Mouse (Mus musculus): ENCODE data around the gene Slc25a5.

Slc25a5 gene

DNA sequence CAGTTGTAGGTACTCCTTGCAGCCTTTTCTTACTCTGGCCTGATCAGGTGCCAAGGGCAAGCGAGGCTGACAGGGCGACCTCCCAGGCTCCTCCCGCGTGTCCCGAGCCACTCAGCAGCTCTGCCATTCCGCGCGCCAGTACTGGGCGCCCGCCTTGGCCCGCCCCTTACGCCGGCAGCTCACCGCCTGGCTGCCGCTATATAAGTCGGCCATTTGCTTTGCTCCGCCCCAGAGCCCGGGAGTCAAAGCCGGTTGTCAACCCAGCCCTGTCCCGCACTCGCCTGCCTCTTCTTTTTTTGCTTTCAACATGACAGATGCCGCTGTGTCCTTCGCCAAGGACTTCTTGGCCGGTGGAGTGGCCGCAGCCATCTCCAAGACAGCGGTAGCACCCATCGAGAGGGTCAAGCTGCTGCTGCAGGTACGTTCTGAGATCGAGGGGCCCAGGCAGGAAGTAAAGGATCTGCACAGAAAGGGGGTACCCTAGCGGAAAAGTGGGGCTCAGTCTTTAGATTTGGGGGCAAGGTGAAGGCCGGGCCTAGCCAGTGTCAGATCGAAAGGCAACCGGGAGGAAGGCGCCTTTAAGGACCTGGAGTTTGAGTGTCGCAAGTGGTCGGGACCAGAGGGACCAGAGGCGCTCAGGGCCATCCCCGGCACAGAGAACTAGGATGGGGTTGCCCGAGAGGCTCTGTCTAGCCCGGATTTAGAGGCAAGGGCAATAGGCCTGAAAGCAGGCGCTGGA is at the start of gene Slc25a5:
Slc25a5 (plus strand) TSS at position 228 of the 739 bp plus-strand sequence.
- peak; percentile 86 to 87 for DNase-seq

DNA sequence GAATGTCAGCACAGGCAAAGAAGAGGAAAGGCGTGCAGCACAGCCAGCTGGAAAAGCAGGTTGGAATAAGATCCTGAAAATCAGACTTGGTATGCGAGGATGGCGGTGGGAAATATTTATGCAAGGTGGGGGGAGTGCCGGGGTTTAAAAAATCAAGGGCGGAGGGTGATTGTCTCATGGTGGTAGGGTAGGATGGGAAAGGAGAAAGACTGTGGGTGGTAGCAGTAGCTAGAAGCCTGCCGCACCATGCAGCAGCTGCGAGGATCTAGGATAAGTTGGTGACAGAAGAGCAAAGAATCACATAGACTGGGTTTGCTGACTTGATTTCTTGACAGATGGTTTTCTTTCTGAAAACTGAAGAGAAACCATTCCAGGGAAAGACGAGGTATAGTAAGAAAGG is 48.7 kb upstream of the Slc25a5 start:
- DNase-seq = no peak

- DNase-seq = peak in 1 of 2 experiments; percentile 12
Measured at GRCm38 (mm10) chrX:36748573-36748972, 46.9 kb upstream of the Slc25a5 start.

DNA sequence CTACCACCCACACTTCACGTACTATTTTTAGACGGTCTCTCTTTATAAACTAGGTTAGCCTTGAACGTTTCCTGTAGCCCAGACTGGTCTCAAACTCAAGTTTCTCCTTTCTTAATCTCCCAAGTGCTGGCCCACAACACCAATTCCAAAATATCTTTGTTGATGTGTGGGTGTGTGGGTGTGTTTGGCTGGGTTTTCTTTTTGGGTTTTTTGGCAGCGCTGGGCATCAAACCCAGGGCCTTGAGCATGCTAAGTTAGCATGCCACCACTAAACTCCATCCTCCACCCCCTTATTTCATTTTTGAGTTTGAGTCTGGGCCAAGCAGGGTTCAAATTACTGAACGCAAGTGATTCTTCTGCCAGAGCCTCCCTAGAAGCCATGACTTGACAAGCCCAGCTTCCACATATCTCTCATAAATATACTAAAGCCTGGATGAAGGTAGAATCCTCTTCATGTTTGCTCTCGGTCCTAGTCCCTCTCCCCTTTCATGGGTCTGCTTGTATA is 46.1 kb upstream of the Slc25a5 start:
- no peak for DNase-seq

GRCm38 (mm10) chrX:36750591-36750990 is 44.9 kb upstream of the Slc25a5 start:
- DNase-seq = no peak

GRCm38 (mm10) chrX:36752586-36752985 is 42.9 kb upstream of the Slc25a5 start:
- no peak for DNase-seq

DNA sequence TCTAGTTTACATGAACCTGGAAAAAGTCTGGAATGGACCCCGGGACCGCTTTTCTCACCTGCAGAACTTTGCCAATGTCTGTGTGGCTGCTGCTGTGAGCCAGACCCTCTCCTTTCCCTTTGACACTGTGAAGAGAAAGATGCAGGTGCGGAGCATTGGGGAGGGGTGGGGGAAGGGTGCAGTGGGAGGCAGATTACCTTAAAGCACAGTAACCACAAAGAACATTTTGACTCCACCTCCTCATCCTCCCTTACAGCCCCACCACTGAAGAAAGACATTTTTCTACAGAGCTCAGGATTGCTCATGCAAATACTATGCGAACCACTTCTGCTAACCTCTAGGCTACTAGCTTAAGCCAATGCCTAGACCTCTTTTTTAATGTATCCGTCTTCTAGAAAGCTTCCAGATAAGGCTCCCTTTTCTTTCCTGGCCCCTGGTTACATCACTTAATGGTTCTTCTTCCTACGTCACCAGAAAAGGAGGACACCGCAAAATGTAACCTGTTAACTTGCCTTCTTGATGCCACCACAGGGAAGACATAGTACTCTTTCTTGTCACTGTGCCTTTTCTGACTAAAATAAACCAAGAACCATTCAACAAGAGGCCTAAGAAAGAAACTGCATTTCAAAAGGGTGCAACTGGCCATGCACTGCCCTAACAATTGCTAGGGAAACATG is 37.5 kb upstream of the Slc25a5 start:
- no peak for DNase-seq

- DNase-seq = no peak
Measured at GRCm38 (mm10) chrX:36758566-36758965, 36.9 kb upstream of the Slc25a5 start.

DNA sequence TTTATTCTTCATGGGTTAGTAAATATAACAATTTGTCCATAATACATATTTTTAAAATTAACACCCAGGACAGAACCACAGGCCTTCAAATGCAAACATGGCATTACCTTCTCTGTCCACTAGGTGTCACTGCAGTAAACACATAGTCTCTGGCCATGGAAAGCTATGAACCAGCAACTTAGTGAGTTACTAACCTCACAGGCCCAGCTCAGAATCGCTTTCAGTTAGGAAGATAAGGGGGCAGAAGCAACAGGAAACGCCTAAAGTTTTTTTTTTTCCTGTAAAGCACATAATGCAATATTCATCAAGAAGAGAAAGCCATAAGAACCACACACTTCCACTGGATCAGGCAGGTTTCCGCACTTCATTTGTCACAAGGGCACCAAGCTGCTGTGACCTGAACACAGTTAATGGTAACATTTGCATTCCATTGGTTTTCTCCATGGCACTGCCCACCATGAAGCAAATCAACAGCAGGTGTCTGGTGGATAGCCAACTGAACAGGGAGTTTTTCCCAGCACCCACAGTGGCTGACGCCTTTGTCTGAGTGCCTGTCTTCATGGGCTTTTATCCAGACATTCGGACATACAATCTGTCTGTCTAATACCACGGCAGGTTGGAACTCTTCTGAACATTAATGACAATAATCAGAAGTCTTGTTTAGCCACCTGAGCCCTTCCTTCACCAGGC is 34.4 kb upstream of the Slc25a5 start:
- peak; percentile 71 to 74 for DNase-seq

DNA sequence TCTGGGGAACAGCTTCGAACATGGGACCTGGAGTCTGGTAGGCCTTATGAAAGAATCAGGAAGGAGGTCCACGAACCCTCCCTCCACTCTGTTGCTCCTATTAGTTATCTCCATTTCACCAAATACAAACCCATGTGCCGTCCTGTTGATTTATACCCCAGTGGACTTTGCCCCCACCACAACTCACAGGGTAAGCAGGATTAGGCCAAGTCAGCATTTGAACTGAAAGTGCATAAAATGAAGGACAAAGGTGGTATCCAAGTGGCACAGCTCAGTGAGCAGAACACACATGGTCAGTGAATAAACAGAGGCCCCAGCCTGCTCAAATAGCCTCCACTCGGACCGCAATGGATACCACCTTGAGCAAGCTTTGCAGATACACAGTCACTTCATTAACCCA is 33.2 kb upstream of the Slc25a5 start:
- no peak for DNase-seq

DNA sequence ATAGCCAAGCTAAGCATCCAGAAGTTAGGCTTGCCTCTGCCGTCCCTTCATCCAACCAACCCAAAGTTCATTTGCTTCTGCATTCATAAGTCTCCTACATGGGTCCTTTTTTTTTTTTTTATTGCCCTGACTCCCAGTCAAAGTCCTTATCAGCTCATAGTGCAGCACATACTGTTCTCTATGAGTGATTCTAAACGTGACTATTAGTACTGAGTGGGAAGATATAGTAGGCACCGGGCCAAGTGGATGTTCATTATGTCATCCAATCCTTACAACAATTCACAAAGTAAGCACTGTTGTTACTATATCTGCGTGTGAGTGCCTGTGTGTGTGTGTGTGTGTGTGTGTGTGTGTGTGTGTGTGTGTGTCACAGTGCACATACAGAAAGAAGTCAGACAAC is 32.6 kb upstream of the Slc25a5 start:
- no peak for DNase-seq

- no peak for DNase-seq
Measured at GRCm38 (mm10) chrX:36763298-36763933, 32.0 kb upstream of the Slc25a5 start.

- DNase-seq = no peak
Measured at GRCm38 (mm10) chrX:36763934-36764317, 31.5 kb upstream of the Slc25a5 start.

DNA sequence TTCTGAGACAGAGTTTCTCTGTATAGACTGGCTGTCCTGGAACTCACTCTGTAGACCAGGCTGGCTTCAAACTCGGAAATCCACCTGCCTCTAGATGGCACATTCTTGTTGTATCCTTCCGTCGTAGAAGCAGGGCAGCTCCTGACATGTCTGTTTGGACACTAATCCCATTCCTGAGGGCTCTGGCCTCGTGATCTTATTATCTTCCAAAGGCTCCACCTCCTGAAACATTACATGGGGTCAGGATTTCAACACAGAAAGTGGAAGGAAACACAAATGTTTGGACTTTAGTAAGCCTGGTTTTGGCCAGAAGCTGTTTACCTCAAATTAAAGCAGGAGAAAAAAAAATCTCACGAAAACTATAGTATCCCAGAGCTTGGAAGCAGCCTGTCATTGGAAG is 28.1 kb upstream of the Slc25a5 start:
- no peak for DNase-seq

DNA sequence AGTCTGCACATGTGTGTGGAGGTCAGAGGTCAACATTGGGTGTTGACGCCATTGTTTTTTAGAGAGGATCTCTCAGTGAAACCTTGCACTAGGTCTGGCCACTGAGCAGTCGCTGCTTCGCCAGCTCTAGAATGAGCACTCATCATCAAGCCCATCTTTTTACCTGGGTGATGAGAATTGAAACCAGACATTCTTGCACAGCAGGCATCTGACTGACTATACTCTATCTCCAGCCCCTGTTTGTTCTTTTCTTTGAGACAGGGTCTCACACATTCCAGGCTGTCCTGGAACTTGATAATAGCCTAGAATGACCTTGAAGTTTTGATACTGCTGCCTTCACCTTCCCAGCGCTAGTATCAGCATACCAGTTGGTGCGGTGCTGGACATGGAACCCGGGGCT is 22.9 kb upstream of the Slc25a5 start:
- DNase-seq = no peak

GRCm38 (mm10) chrX:36775520-36775919 is 19.9 kb upstream of the Slc25a5 start:
- no peak for DNase-seq

DNA sequence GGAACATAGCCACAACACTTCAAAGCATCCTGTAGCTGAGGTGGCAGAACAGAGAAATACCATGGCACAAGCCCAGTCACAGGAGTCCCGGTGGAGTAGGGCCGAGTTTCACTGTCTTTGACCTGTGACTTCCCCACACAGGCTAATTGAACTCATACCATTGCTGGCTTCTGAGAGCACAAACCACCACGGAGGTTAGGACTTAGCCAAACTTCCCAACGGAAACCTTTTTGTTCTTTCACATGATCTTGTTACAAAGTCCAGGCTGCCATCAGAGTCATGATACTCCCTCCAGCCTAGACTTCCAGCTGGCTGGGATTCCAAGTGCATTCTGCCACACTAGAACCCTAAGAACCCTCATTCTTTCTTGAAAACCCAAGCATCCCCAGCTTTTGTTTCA is 17.8 kb upstream of the Slc25a5 start:
- no peak for DNase-seq

- no peak for DNase-seq
Measured at GRCm38 (mm10) chrX:36789360-36789759, 6.1 kb upstream of the Slc25a5 start.

- peak in 1 of 2 experiments; percentile 16 for DNase-seq
Measured at GRCm38 (mm10) chrX:36794571-36794970, 880 bp upstream of the Slc25a5 start.

DNA sequence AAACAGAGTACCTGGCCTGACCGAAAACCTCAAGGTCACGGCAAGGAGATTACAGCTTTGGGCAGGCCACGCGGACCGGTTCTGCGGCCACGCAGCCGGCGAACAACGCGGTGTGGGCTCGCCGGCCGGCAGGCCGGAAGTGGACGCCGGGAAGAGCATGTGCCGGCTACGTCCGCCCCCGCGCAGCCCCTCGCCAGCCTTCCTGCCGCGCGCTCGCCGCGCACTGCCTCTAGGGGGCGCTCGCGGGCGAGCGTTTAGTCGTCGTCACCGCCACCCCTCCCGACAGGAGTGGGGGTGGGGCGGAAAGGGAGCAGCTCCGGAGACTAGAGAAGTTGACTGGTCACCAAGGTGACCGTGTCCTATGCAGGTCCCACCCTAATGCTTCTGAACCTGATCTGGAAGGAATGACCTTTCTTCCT is 721 bp downstream of the Slc25a5 start:
- peak; percentile 89 to 92 for DNase-seq

DNA sequence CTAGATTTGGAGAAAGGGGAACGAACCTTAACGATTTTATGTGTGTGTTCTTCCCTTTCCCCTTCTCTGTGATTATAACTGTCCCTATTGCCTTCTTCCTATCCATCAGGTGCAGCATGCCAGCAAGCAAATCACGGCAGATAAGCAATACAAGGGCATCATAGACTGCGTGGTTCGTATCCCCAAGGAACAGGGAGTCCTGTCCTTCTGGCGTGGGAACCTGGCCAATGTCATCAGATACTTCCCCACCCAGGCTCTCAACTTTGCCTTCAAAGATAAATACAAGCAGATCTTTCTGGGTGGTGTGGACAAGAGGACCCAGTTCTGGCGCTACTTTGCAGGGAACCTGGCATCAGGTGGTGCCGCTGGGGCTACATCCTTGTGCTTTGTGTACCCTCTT is 1.3 kb downstream of the Slc25a5 start:
- peak in 1 of 2 experiments; percentile 20 for DNase-seq

DNA sequence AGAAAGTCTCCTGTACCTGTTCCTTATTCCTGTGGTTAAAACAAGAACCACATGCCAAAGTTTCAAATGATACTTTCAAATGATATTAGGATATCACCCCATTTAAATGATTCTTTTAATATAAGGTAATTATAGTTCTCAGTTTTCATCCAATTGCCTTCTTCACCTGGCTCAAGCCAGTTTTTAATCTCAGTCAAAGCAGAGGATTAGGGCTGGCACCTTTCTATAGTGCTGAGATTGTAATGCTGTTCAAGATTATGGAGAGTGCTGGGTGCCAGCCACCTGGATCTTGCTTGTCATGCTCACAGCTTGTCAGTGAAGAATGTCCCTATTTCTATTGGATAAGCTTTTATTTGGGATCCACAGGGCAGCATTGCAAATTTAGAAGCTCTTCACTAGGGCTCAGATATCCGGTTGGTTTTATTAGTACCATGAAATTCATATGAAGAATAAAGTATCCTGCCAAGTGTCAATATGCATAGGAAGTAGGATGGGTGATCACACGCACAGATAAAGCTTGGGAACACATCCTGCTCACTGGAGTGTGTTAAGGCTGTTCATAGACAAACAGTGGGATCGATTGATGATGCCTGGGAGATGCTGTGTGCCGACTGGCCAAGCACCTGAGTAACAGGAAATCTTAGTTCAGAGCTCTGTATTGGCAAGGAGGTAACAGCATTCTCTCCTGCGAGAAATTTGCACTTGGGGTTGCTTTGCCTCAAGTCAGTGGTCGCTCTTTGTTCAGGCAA is 3.9 kb downstream of the Slc25a5 start:
- no peak for DNase-seq
